Mouse (Mus musculus) megakaryocyte, adult 5-6 weeks (primary cell): ENCODE measurements around the gene Upk1a. TPM values are rescaled to one million over a fixed set of nuclear protein-coding genes. Genes with fewer than 3 reads are reported as not detected.

Experiments
- ATAC-seq: 2 replicates; pipeline ENCODE4 v1.8.0; 2016; ENCODE audit warnings: mild to moderate bottlenecking, inconsistent platforms; ENCODE audit not compliant: poor library complexity, severe bottlenecking
- total RNA-seq, 2 experiments: library from RNA; stranded (forward) in 1 of 2; stranded (reverse) in 1 of 2; fragments of 153-499, 151-499 nt in 1 of 2; fragments of 221-1000, 200-1000 nt in 1 of 2; gene quantifications; 2 replicates each; pipeline versions ENCODE4 v1.2.3 to v1.2.4; 2015 to 2017

Upk1a gene
- total RNA-seq, 2 experiments from 2014 or later: 0.60 TPM; not detected in 1

DNA sequence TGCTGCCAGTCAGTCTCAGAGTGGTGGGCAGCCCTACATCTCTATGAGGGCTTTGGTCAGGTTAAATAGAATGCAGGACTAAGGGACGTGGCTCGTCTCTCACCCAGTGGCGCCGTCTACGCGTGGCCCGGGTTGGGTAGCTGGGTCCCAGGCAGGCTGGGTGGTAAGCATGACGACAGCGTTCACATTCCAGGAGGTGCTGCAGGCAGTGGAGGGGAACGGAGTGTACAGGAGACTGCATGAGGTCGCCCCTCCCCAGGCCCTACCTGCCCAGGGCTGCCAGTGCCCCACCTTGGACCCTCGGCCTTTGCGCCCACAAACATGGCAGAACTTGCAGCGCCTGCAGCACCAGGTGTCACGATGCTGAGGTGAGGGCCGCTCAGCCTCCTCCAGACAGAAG is 31.1 kb downstream of the Upk1a start:
- no peak for ATAC-seq

DNA sequence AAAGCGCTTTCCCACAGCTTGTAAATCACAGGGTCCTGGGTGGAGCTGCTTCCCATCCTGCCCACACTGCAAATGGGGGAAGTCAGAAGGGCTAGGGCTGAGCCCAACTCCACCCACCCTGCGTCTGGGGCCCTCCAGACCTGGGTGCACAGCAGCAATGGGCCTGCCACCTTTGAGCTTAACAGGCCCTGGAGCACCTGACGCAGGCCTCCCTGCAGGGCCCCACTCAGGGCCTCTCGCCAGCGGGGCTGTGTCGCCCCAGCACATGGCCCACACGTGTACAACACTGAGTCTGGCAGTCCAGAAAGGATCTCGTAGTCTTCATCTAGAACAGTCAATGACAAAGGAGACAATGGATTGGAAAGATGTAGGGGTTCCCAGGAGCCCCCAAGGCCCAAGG is 32.7 kb downstream of the Upk1a start:
- no peak for ATAC-seq

GRCm38 (mm10) chr7:30572969-30573368 is 39.7 kb downstream of the Upk1a start:
- ATAC-seq: peak; percentile 24

GRCm38 (mm10) chr7:30572389-30572788 is 40.3 kb downstream of the Upk1a start:
- ATAC-seq: no peak

GRCm38 (mm10) chr7:30567555-30567954 is 45.1 kb downstream of the Upk1a start:
- no peak for ATAC-seq

DNA sequence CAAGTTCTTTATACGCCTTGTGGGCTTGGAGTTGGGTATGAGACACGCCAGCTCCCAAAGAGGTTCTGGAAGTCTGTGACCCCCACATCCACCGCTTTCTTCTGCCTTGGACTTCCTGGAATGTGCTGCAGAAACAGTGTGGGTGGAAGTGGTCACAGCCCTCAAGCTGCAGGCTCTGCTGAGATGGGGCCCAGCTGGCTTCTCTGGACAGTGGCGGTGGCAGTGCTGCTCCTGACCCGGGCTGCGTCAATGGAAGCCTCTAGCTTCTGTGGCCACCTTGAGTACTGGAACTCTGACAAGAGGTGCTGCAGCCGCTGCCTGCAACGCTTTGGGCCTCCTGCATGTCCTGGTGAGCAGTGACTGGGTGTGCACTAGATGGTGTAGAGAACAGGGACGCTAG is 46.6 kb downstream of the Upk1a start:
- ATAC-seq: no peak

DNA sequence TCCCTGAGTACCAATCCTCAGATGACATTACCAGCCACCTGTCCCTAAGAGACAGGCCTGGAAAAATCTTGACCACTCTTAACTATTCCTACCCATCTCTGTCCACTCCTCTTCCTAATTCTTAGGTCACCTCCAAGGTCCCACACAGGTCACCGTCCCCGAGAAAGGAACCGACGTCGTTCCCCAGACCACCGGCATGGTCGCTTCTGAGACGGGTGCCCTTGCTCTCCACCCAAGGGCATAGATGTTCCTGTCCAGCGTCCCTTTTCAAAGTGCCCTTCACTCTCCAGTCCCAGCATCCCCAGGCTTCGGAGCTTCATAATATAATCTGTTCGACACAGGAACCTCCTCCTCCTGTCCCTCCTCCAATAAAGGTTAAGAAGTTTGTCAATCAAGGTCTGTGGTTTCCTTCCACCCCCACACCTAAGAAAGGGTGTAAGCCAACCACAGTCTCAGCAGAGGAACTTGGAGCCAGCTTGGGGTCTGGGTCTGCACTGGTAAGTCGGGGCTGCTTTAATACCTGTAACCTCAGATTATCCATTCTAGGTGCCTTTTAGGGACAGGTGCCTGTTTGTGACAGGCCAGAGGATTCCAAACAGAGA is 47.6 kb downstream of the Upk1a start, which contains the start of gene Igflr1:
TSS of gene Igflr1 (plus strand) at position 458 of the 602 bp plus-strand sequence.
- no peak for ATAC-seq

DNA sequence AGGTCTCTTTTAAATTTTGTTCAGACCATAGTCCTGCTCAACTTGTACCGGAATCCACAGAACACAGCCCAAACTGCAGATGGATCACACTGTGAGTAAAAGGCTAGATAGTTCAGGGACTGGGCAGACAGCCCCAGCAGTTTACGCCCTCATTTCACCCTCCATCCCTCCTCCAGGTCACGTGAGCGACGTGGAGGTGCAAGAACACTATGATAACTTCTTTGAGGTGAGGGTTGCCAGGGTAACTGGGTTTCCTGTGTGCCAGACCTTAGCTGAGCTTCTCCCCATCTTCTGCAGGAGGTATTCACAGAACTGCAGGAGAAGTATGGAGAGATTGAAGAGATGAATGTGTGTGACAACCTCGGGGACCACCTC is 48.8 kb downstream of the Upk1a start:
- no peak for ATAC-seq

GRCm38 (mm10) chr7:30563117-30563905 is 49.3 kb downstream of the Upk1a start, which contains the start of the genes U2af1l4, Gm49396 and Psenen:
U2af1l4 (plus strand) TSS chr7:30563301.
Gm49396 (plus strand) TSS chr7:30563344.
Psenen (minus strand) TSS chr7:30563627.
- ATAC-seq: peak; percentile 68

- peak; percentile 14 for ATAC-seq
Observed at GRCm38 (mm10) chr7:30562526-30563116, 50.0 kb downstream of the Upk1a start.

DNA sequence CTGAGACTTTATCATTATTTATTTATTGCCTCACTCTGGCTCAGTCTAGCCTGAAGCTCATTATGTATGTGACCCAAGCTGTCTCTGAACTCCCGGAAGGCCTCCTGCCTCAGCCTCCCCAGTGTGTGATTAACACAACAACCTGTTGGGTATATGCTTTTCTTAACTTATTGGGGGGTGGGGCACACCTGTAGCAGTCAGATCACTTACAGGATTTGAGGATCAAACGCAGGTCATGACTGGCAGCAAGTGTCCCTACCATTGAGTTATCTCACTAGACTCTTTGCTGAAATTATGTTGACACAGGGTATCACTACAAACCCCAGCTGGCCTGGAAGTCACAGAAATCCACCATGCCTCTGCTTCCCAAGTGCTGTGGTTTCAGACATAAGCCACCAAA is 52.4 kb downstream of the Upk1a start:
- no peak for ATAC-seq

- peak; percentile 83 for ATAC-seq
Observed at GRCm38 (mm10) chr7:30559443-30559954, 53.1 kb downstream of the Upk1a start, which contains the start of gene Lin37. Lin37 (minus strand) TSS chr7:30559838.

DNA sequence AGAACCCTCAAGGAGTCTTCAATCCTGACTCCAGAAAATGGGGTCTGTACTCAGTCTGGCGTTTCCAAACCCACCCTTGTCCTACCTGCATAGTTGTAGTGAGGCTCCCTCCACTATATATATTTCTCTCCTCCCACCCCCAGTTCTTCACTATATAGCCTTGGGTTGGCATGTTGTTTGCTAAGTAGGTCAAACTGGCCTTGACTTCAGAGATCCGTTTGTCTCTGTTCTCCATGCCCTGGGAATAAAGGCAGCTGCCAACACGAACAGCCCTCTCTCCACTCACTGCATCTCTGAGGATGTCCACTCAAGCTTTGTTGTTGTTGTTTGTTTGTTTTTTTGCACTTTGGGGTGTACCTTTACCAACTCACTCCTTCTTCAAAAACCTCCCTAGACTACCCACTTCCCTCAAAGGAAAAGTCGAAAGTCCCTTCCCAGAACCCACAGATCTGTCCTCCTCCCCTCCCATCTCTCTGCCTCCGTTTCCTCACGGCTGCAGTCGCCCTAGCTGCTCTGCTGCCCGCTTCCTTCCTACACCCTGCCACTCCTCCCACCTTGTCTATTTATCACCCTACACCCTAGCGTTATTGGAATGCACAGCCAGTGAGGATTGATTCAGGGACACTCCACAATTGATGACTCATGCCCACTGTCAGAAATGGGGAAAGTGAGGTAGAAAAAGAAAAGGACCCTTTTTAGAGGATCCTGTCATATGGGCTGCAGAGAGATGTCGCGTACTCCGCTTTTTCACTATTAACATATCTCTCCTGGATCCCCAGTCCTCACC is 53.8 kb downstream of the Upk1a start:
- ATAC-seq: peak; percentile 4; the same call in 1 of the 2 replicates

GRCm38 (mm10) chr7:30557901-30558514 is 54.6 kb downstream of the Upk1a start:
- ATAC-seq: no peak

- no peak for ATAC-seq
Observed at GRCm38 (mm10) chr7:30556894-30557536, 55.6 kb downstream of the Upk1a start.

DNA sequence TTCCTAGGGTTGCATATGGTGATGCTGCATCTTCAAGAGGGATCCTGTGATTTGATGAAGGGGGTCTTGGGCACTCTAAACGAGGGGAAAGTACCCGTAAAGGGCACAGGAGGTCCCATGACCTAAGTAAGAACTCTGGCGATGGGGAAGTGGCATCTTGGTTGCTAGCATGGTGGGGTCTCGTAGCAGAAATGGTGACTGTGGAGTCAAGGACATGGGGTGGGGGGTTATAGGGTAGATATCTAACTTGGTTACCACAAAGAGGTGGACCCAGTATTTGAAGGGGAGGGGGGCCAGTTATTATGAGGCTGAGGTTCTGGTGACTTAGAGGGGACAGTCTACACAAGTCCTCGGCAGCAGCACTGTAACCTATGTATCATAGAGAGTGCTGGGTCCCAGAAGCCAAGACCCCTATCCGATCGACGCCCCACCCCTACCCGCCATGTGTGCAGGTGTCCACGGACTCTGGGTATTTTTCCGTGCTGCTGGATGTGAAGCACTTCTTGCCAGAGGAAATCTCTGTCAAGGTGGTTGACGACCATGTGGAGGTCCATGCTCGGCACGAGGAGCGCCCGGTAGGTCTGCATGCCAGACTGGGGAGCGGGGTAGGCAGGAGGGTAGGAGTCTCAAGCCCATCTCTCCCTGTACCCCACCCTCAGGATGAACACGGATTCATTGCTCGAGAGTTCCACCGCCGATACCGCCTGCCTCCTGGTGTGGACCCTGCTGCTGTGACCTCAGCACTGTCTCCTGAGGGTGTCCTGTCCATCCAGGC is 58.6 kb downstream of the Upk1a start:
- no peak for ATAC-seq
